Mouse (Mus musculus) intestine, embryonic 15.5 days (tissue): ENCODE measurements at regions not wholly inside any gene's neighbourhood (a gene's known extent, or its start where the extent isn't known, plus 50 kb on each side); places are given as distances from the start of the nearest gene placed in this dataset.

ENCODE experiments used
- ATAC-seq: fragments of 200-750 bp; cut with Nextera tagmentation; 2 replicates; pipeline ENCODE4 v1.8.0; 2017; ENCODE audit warnings: moderate TSS enrichment, moderate library complexity
- H3K27ac ChIP-seq: fragments of 300-500 bp; sonication (generic); 2 replicates; pipeline ENCODE4 v1.5.1; 2015; ENCODE audit warnings: mild to moderate bottlenecking, inconsistent platforms
- H3K27me3 ChIP-seq: fragments of 300-500 bp; sonication (generic); replicated peaks from 2 replicates; pipeline ENCODE4 v1.6.1; 2015; ENCODE audit warnings: inconsistent platforms
- H3K36me3 ChIP-seq: fragments of 300-500 bp; sonication (generic); 2 replicates; pipeline ENCODE4 v1.6.1; 2015; ENCODE audit warnings: inconsistent platforms
- H3K4me1 ChIP-seq: fragments of 300-500 bp; sonication (generic); replicated peaks from 2 replicates; pipeline ENCODE4 v1.6.1; 2015; ENCODE audit warnings: inconsistent platforms
- H3K4me2 ChIP-seq: fragments of 300-500 bp; sonication (generic); replicated peaks from 2 replicates; pipeline ENCODE4 v1.6.1; 2015; ENCODE audit warnings: mild to moderate bottlenecking, inconsistent platforms
- H3K4me3 ChIP-seq: fragments of 300-500 bp; sonication (generic); replicated peaks from 2 replicates; pipeline ENCODE4 v1.5.1; 2015; ENCODE audit warnings: inconsistent platforms
- H3K9ac ChIP-seq: fragments of 300-500 bp; sonication (generic); 2 replicates; pipeline ENCODE4 v1.6.1; 2015; ENCODE audit warnings: inconsistent platforms
- H3K9me3 ChIP-seq: fragments of 300-500 bp; sonication (generic); 2 replicates; pipeline ENCODE4 v1.6.1; 2016; ENCODE audit warnings: inconsistent platforms
- WGBS: fragments of 180-500 bp; shearing (Covaris S2); methylation state at CpG from one replicate; pipeline ENCODE4 v1.1.7; 2015; 5-methylcytosine and 5-hydroxymethylcytosine counted together

GRCm38 (mm10) chr6:6454396-6454795 is 124.1 kb downstream of the Sem1 start:
- Histone ChIP-seq H3K36me3 (no peaks in the 10 kb centered on the region), H3K27me3 (no peaks in the 10 kb centered on the region), H3K4me1 (no peaks in the 10 kb centered on the region), H3K9ac (no peak overlapping the region), H3K9me3 (no peaks in the 10 kb centered on the region), H3K4me2 (no peak overlapping the region), H3K27ac (no peak overlapping the region), H3K4me3 (no peak overlapping the region)
- ATAC-seq, result no peak
- 87% methylated on average over 2 of the region's 2 CpGs for WGBS

- no peaks in the 10 kb centered on the region for H3K4me1 ChIP-seq
- H3K27ac ChIP-seq, result no peak overlapping the region
- no peaks in the 10 kb centered on the region for H3K9me3 ChIP-seq
- H3K4me3 ChIP-seq, result no peak overlapping the region
- 39% methylated on average over 3 of the region's 3 CpGs for WGBS
- H3K4me2 ChIP-seq, result no peak overlapping the region
- H3K27me3 ChIP-seq, result no peaks in the 10 kb centered on the region
- no peak for ATAC-seq
- no peaks in the 10 kb centered on the region for H3K36me3 ChIP-seq
- no peak overlapping the region for H3K9ac ChIP-seq
Measured at GRCm38 (mm10) chr6:6434855-6435254, 143.6 kb downstream of the Sem1 start.

- ATAC-seq, result no peak
- H3K4me1 ChIP-seq, result no peaks in the 10 kb centered on the region
- H3K27ac ChIP-seq, result no peak overlapping the region
- no peak overlapping the region for H3K4me2 ChIP-seq
- WGBS, result 70% methylated on average over 5 of the region's 5 CpGs
- H3K4me3 ChIP-seq, result no peak overlapping the region
- H3K27me3 ChIP-seq, result no peaks in the 10 kb centered on the region
- no peak overlapping the region for H3K9ac ChIP-seq
- H3K9me3 ChIP-seq, result no peaks in the 10 kb centered on the region
- no peaks in the 10 kb centered on the region for H3K36me3 ChIP-seq
Measured at GRCm38 (mm10) chr6:6434261-6434802, 144.1 kb downstream of the Sem1 start.

GRCm38 (mm10) chr6:6433179-6433578 is 145.3 kb downstream of the Sem1 start:
- H3K9ac ChIP-seq, result no peak overlapping the region
- peak; percentile 87 for ATAC-seq
- no peaks in the 10 kb centered on the region for H3K27me3 ChIP-seq
- H3K9me3 ChIP-seq, result no peaks in the 10 kb centered on the region
- no peaks in the 10 kb centered on the region for H3K36me3 ChIP-seq
- no peak overlapping the region for H3K4me2 ChIP-seq
- no peak overlapping the region for H3K4me3 ChIP-seq
- H3K4me1 ChIP-seq, result no peaks in the 10 kb centered on the region
- WGBS, result 65% methylated on average over 6 of the region's 6 CpGs
- H3K27ac ChIP-seq, result no peak overlapping the region

GRCm38 (mm10) chr6:6414654-6415610 is 163.5 kb downstream of the Sem1 start:
- 84% methylated on average over 9 of the region's 9 CpGs for WGBS
- Histone ChIP-seq H3K4me2 (no peak overlapping the region), H3K9ac (no peak overlapping the region), H3K4me1 (no peaks in the 10 kb centered on the region), H3K9me3 (no peaks in the 10 kb centered on the region), H3K27me3 (no peaks in the 10 kb centered on the region), H3K27ac (no peak overlapping the region), H3K36me3 (no peaks in the 10 kb centered on the region), H3K4me3 (no peak overlapping the region)
- no peak for ATAC-seq

GRCm38 (mm10) chr6:6397997-6398396 is 180.5 kb downstream of the Sem1 start:
- Histone ChIP-seq H3K27me3 (no peaks in the 10 kb centered on the region), H3K4me3 (no peak overlapping the region), H3K9me3 (no peaks in the 10 kb centered on the region), H3K36me3 (no peaks in the 10 kb centered on the region), H3K9ac (no peak overlapping the region), H3K4me1 (no peaks in the 10 kb centered on the region), H3K27ac (no peak overlapping the region), H3K4me2 (no peak overlapping the region)
- 57% methylated on average over 3 of the region's 3 CpGs for WGBS
- no peak for ATAC-seq

- H3K9ac ChIP-seq, result no peak overlapping the region
- H3K9me3 ChIP-seq, result no peaks in the 10 kb centered on the region
- H3K36me3 ChIP-seq, result no peaks in the 10 kb centered on the region
- no peaks in the 10 kb centered on the region for H3K4me1 ChIP-seq
- 63% methylated on average over 16 of the region's 16 CpGs for WGBS
- H3K4me3 ChIP-seq, result no peak overlapping the region
- ATAC-seq, result no peak
- no peak overlapping the region for H3K27ac ChIP-seq
- H3K27me3 ChIP-seq, result no peaks in the 10 kb centered on the region
- H3K4me2 ChIP-seq, result no peak overlapping the region
Measured at GRCm38 (mm10) chr6:6389454-6390445, 172.8 kb upstream of the Slc25a13 start.

GRCm38 (mm10) chr6:6388835-6389440 is 172.0 kb upstream of the Slc25a13 start:
- no peaks in the 10 kb centered on the region for H3K9me3 ChIP-seq
- no peaks in the 10 kb centered on the region for H3K27me3 ChIP-seq
- no peak overlapping the region for H3K4me3 ChIP-seq
- ATAC-seq, result no peak
- 56% methylated on average over 5 of the region's 5 CpGs for WGBS
- H3K9ac ChIP-seq, result no peak overlapping the region
- no peak overlapping the region for H3K4me2 ChIP-seq
- no peaks in the 10 kb centered on the region for H3K36me3 ChIP-seq
- H3K27ac ChIP-seq, result no peak overlapping the region
- no peaks in the 10 kb centered on the region for H3K4me1 ChIP-seq

GRCm38 (mm10) chr6:6387571-6387970 is 170.6 kb upstream of the Slc25a13 start:
- no peak for ATAC-seq
- Histone ChIP-seq H3K9me3 (no peaks in the 10 kb centered on the region), H3K4me1 (no peaks in the 10 kb centered on the region), H3K4me2 (no peak overlapping the region), H3K36me3 (no peaks in the 10 kb centered on the region), H3K27ac (no peak overlapping the region), H3K9ac (no peak overlapping the region), H3K4me3 (no peak overlapping the region), H3K27me3 (no peaks in the 10 kb centered on the region)
- WGBS, result 81% methylated on average over 5 of the region's 5 CpGs

GRCm38 (mm10) chr6:6384971-6385370 is 168.0 kb upstream of the Slc25a13 start:
- no peaks in the 10 kb centered on the region for H3K9me3 ChIP-seq
- H3K9ac ChIP-seq, result no peak overlapping the region
- no peak for ATAC-seq
- no peaks in the 10 kb centered on the region for H3K27me3 ChIP-seq
- no peak overlapping the region for H3K4me2 ChIP-seq
- H3K36me3 ChIP-seq, result no peaks in the 10 kb centered on the region
- 81% methylated on average over 7 of the region's 7 CpGs for WGBS
- no peak overlapping the region for H3K4me3 ChIP-seq
- no peaks in the 10 kb centered on the region for H3K4me1 ChIP-seq
- no peak overlapping the region for H3K27ac ChIP-seq

GRCm38 (mm10) chr6:6384441-6384840 is 167.5 kb upstream of the Slc25a13 start:
- Histone ChIP-seq H3K4me1 (no peaks in the 10 kb centered on the region), H3K4me3 (no peak overlapping the region), H3K27ac (no peak overlapping the region), H3K4me2 (no peak overlapping the region), H3K9ac (no peak overlapping the region), H3K36me3 (no peaks in the 10 kb centered on the region), H3K9me3 (no peaks in the 10 kb centered on the region), H3K27me3 (no peaks in the 10 kb centered on the region)
- 72% methylated on average over 6 of the region's 6 CpGs for WGBS
- ATAC-seq, result no peak

- WGBS, result 82% methylated on average over 3 of the region's 3 CpGs
- ATAC-seq, result no peak
- H3K9me3 ChIP-seq, result no peaks in the 10 kb centered on the region
Measured at GRCm38 (mm10) chr6:6372421-6372820, 155.4 kb upstream of the Slc25a13 start.

More at GRCm38 (mm10) chr6:6372421-6372820, 155.4 kb upstream of the Slc25a13 start:
- Histone ChIP-seq H3K27me3 (no peaks in the 10 kb centered on the region), H3K27ac (no peak overlapping the region), H3K4me3 (no peak overlapping the region), H3K4me2 (no peak overlapping the region), H3K4me1 (no peaks in the 10 kb centered on the region), H3K9ac (no peak overlapping the region), H3K36me3 (no peaks in the 10 kb centered on the region)
